Mouse (Mus musculus) telencephalon, adult 2 months (tissue): Measurements from ENCODE around the gene Chaf1a.
A peak's percentile ranks its signal among the peaks of the same experiment; 100 is the strongest.

ENCODE experiments used
- DNase-seq: peaks from one replicate; pipeline ENCODE4 v3.0.0-alpha.2; 2011; ENCODE audit warnings: low read depth, low spot score

Gene Chaf1a

GRCm38 (mm10) chr17:56040030-56040856 lies at the start of gene Chaf1a:
TSS of gene Chaf1a (plus strand) at chr17:56040439.
- peak; percentile 97 for DNase-seq

GRCm38 (mm10) chr17:55996007-55996406 lies 44.2 kb upstream of the Chaf1a start:
- DNase-seq = no peak

GRCm38 (mm10) chr17:55999794-56000499 lies 40.3 kb upstream of the Chaf1a start:
- no peak for DNase-seq

- DNase-seq = no peak
These were observed 37.2 kb upstream of the Chaf1a start for GRCm38 (mm10) chr17:56003000-56003399.

GRCm38 (mm10) chr17:56005415-56006061 lies 34.7 kb upstream of the Chaf1a start, which contains the start of the genes Stap2 and Mpnd:
TSS of gene Stap2 (minus strand) at chr17:56005584.
TSS of gene Mpnd (plus strand) at chr17:56005711.
- DNase-seq = no peak

- DNase-seq = no peak
These were observed 33.3 kb upstream of the Chaf1a start for GRCm38 (mm10) chr17:56006956-56007355.

GRCm38 (mm10) chr17:56007444-56008355 lies 32.5 kb upstream of the Chaf1a start:
- DNase-seq = no peak

GRCm38 (mm10) chr17:56008356-56009087 lies 31.7 kb upstream of the Chaf1a start:
- DNase-seq = peak; percentile 95

- DNase-seq = peak; percentile 90
These were observed 30.9 kb upstream of the Chaf1a start for GRCm38 (mm10) chr17:56009088-56009961.

- DNase-seq = no peak
These were observed 30.3 kb upstream of the Chaf1a start for GRCm38 (mm10) chr17:56009962-56010240.

- no peak for DNase-seq
These were observed 30.0 kb upstream of the Chaf1a start for GRCm38 (mm10) chr17:56010255-56010654.

- DNase-seq = no peak
These were observed 29.6 kb upstream of the Chaf1a start for GRCm38 (mm10) chr17:56010681-56011080.

GRCm38 (mm10) chr17:56011441-56011840 lies 28.8 kb upstream of the Chaf1a start:
- DNase-seq = no peak

GRCm38 (mm10) chr17:56015293-56015692 lies 24.9 kb upstream of the Chaf1a start:
- DNase-seq = no peak

GRCm38 (mm10) chr17:56016382-56016781 lies 23.9 kb upstream of the Chaf1a start:
- no peak for DNase-seq

GRCm38 (mm10) chr17:56016793-56017785 lies 23.1 kb upstream of the Chaf1a start:
- DNase-seq = no peak

GRCm38 (mm10) chr17:56017848-56018247 lies 22.4 kb upstream of the Chaf1a start:
- no peak for DNase-seq

- peak; percentile 64 for DNase-seq
These were observed 21.7 kb upstream of the Chaf1a start for GRCm38 (mm10) chr17:56018347-56019131.
